Mouse (Mus musculus) forebrain, embryonic 15.5 days (tissue): Measurements from ENCODE around the gene Gm9837. TPM values are rescaled to one million over a fixed set of nuclear protein-coding genes. Genes with fewer than 3 reads are reported as not detected.
A peak's percentile ranks its signal among the peaks of the same experiment; 100 is the strongest.
"Not testable (repeated sequence)": the region's sequence is repeated elsewhere in the genome, so short reads cannot be mapped to it uniquely, and the experiment has no call there.

ENCODE experiments used
- ATAC-seq: fragments of 200-750 bp; cut with Nextera tagmentation; replicated peaks from 2 replicates; pipeline ENCODE4 v1.8.0; 2017; ENCODE audit warnings: mild to moderate bottlenecking, moderate TSS enrichment, moderate library complexity
- H3K27ac ChIP-seq: fragments of 300-500 bp; sonication (generic); replicated peaks from 2 replicates; pipeline ENCODE4 v1.5.1; 2015; ENCODE audit warnings: mild to moderate bottlenecking, inconsistent platforms
- H3K27me3 ChIP-seq: fragments of 300-500 bp; sonication (generic); 2 replicates; pipeline ENCODE4 v1.6.1; 2015; ENCODE audit warnings: inconsistent platforms
- H3K36me3 ChIP-seq: fragments of 300-500 bp; sonication (generic); 2 replicates; pipeline ENCODE4 v1.6.1; 2015; ENCODE audit warnings: mild to moderate bottlenecking, inconsistent platforms
- H3K4me1 ChIP-seq: fragments of 300-500 bp; sonication (generic); 2 replicates; pipeline ENCODE4 v1.6.1; 2015; ENCODE audit warnings: inconsistent platforms
- H3K4me2 ChIP-seq: fragments of 300-500 bp; sonication (generic); replicated peaks from 2 replicates; pipeline ENCODE4 v1.6.1; 2015; ENCODE audit warnings: mild to moderate bottlenecking, inconsistent platforms
- H3K4me3 ChIP-seq: fragments of 300-500 bp; sonication (generic); 2 replicates; pipeline ENCODE4 v1.5.1; 2015; ENCODE audit warnings: mild to moderate bottlenecking, inconsistent platforms
- H3K9ac ChIP-seq: fragments of 300-500 bp; sonication (generic); replicated peaks from 2 replicates; pipeline ENCODE4 v1.6.1; 2015; ENCODE audit warnings: mild to moderate bottlenecking, inconsistent platforms
- H3K9me3 ChIP-seq: fragments of 300-500 bp; sonication (generic); 2 replicates; pipeline ENCODE4 v1.6.1; 2016; ENCODE audit warnings: inconsistent platforms
- WGBS: fragments of 180-500 bp; shearing (Covaris S2); methylation state at CpG from one replicate; pipeline ENCODE4 v1.1.7; 2015; ENCODE audit warnings: mixed read lengths; 5-methylcytosine and 5-hydroxymethylcytosine counted together
- polyA plus RNA-seq: library from polyadenylated mRNA; unstranded; fragments of >200 nt; fragmentation: Nextera tagmentation; extraction: Ambion mirVana; gene quantifications from 2 replicates; pipeline ENCODE4 v1.2.1, GENCODE M21; 2015

Gm9837 gene
- polyA plus RNA-seq, 1 experiment from 2014 or later: not detected

- Histone ChIP-seq H3K9me3 (no peaks in the 10 kb centered on the region), H3K27ac (no peak overlapping the region), H3K9ac (no peak overlapping the region), H3K36me3 (peaks cover 8% of the 10 kb centered on the region), H3K4me3 (no peak overlapping the region), H3K4me2 (peak overlapping the region; percentile 90; the same call in 1 of the 2 replicates), H3K27me3 (no peaks in the 10 kb centered on the region), H3K4me1 (peaks cover 18% of the 10 kb centered on the region)
- ATAC-seq: no peak
Observed at GRCm38 (mm10) chr11:53429182-53429581, 41.1 kb downstream of the Gm9837 start.

- 97% methylated on average over 5 of the region's 5 CpGs for WGBS
- H3K36me3 ChIP-seq: peaks cover 8% of the 10 kb centered on the region
- H3K4me1 ChIP-seq: peaks cover 18% of the 10 kb centered on the region
- no peaks in the 10 kb centered on the region for H3K27me3 ChIP-seq
- H3K9ac ChIP-seq: no peak overlapping the region
- ATAC-seq: no peak
- H3K4me2 ChIP-seq: no peak overlapping the region
- H3K9me3 ChIP-seq: no peaks in the 10 kb centered on the region
- no peak overlapping the region for H3K4me3 ChIP-seq
- no peak overlapping the region for H3K27ac ChIP-seq
Observed at GRCm38 (mm10) chr11:53428716-53429057, 41.6 kb downstream of the Gm9837 start.

- H3K36me3 ChIP-seq: peaks cover 8% of the 10 kb centered on the region
- WGBS: 90% methylated on average over 3 of the region's 3 CpGs
- H3K4me1 ChIP-seq: peaks cover 18% of the 10 kb centered on the region
- ATAC-seq: no peak
- H3K9me3 ChIP-seq: no peaks in the 10 kb centered on the region
- H3K4me2 ChIP-seq: no peak overlapping the region
- H3K27me3 ChIP-seq: no peaks in the 10 kb centered on the region
- no peak overlapping the region for H3K9ac ChIP-seq
- no peak overlapping the region for H3K4me3 ChIP-seq
- H3K27ac ChIP-seq: no peak overlapping the region
Observed at GRCm38 (mm10) chr11:53427993-53428715, 42.1 kb downstream of the Gm9837 start.

- H3K27ac ChIP-seq, H3K4me2 ChIP-seq, H3K36me3 ChIP-seq, ATAC-seq, H3K4me3 ChIP-seq, H3K9ac ChIP-seq, H3K9me3 ChIP-seq, H3K27me3 ChIP-seq: not testable (repeated sequence)
- 88% methylated on average over 3 of the region's 3 CpGs for WGBS
- peaks cover 18% of the 10 kb centered on the region for H3K4me1 ChIP-seq
Observed at GRCm38 (mm10) chr11:53426914-53427313, 43.4 kb downstream of the Gm9837 start.

GRCm38 (mm10) chr11:53425711-53426255 lies 44.5 kb downstream of the Gm9837 start:
- Histone ChIP-seq H3K9ac (no peak overlapping the region), H3K9me3 (no peaks in the 10 kb centered on the region), H3K27ac (no peak overlapping the region), H3K36me3 (peaks cover 15% of the 10 kb centered on the region), H3K4me2 (no peak overlapping the region), H3K4me3 (no peak overlapping the region), H3K4me1 (peaks cover 12% of the 10 kb centered on the region), H3K27me3 (no peaks in the 10 kb centered on the region)
- 86% methylated on average over 6 of the region's 6 CpGs for WGBS
- ATAC-seq: no peak

GRCm38 (mm10) chr11:53425251-53425650 lies 45.0 kb downstream of the Gm9837 start:
- Histone ChIP-seq H3K4me1 (peaks cover 12% of the 10 kb centered on the region), H3K27ac (no peak overlapping the region), H3K4me3 (no peak overlapping the region), H3K36me3 (peaks cover 16% of the 10 kb centered on the region), H3K9me3 (no peaks in the 10 kb centered on the region), H3K9ac (no peak overlapping the region), H3K27me3 (no peaks in the 10 kb centered on the region), H3K4me2 (no peak overlapping the region)
- 91% methylated on average over 3 of the region's 3 CpGs for WGBS
- ATAC-seq: no peak

- peaks cover 20% of the 10 kb centered on the region for H3K36me3 ChIP-seq
- WGBS: 76% methylated on average over 2 of the region's 2 CpGs
- H3K27ac ChIP-seq: no peak overlapping the region
- H3K4me2 ChIP-seq: no peak overlapping the region
- H3K4me3 ChIP-seq: no peak overlapping the region
- H3K9me3 ChIP-seq: no peaks in the 10 kb centered on the region
- peaks cover 8% of the 10 kb centered on the region for H3K4me1 ChIP-seq
- H3K9ac ChIP-seq: no peak overlapping the region
- no peaks in the 10 kb centered on the region for H3K27me3 ChIP-seq
- no peak for ATAC-seq
Observed at GRCm38 (mm10) chr11:53424826-53425225, 45.5 kb downstream of the Gm9837 start.

GRCm38 (mm10) chr11:53423036-53423435 lies 47.2 kb downstream of the Gm9837 start, which contains the start of gene Leap2:
Gene Leap2 (minus strand): TSS chr11:53423170.
- Histone ChIP-seq H3K4me3 (no peak within 1 kb of the TSS), H3K4me1 (no peaks in the 10 kb centered on the region), H3K4me2 (no peak within 1 kb of the TSS), H3K27ac (no peak within 1 kb of the TSS), H3K36me3 (peaks cover 27% of the 10 kb centered on the region), H3K27me3 (no peaks in the 10 kb centered on the region), H3K9me3 (no peaks in the 10 kb centered on the region), H3K9ac (no peak within 1 kb of the TSS)
- no peak for ATAC-seq
- 93% methylated on average over 4 of the region's 4 CpGs for WGBS

Other genes with a start within 250 kb of the Gm9837 start
- gene Hspa4, start 170.0 kb downstream of the Gm9837 start, polyA plus RNA-seq: 51.8 and 54.7 TPM in 2 replicates
- 13.6 and 15.2 TPM in 2 replicates for gene Zcchc10, start 145.8 kb downstream of the Gm9837 start, polyA plus RNA-seq
- 60.9 and 70.8 TPM in 2 replicates for gene Aff4, start 119.6 kb downstream of the Gm9837 start, polyA plus RNA-seq
- gene Leap2, start 47.3 kb downstream of the Gm9837 start, polyA plus RNA-seq: not detected in 2 replicates
- 589 and 615 TPM in 2 replicates for gene Uqcrq, start 39.6 kb downstream of the Gm9837 start, polyA plus RNA-seq
- gene Gdf9, start 39.5 kb downstream of the Gm9837 start, polyA plus RNA-seq: 3.3 and 4.0 TPM in 2 replicates
- 0.08 TPM in 1 of 2 replicates, not detected in the other for gene Gm10447, start 13.4 kb downstream of the Gm9837 start, polyA plus RNA-seq
- 1.6 and 2.3 TPM in 2 replicates for gene Shroom1, start 13.3 kb downstream of the Gm9837 start, polyA plus RNA-seq
- gene Gm9945, start 9.7 kb upstream of the Gm9837 start, polyA plus RNA-seq: 0.50 TPM in 1 of 2 replicates, not detected in the other
- 1.8 and 1.9 TPM in 2 replicates for gene Sowaha, start 9.8 kb upstream of the Gm9837 start, polyA plus RNA-seq
- 21.6 and 23.1 TPM in 2 replicates for gene Sept8, start 48.8 kb upstream of the Gm9837 start, polyA plus RNA-seq
- gene Kif3a, start 96.9 kb upstream of the Gm9837 start, polyA plus RNA-seq: 262 and 280 TPM in 2 replicates
- 3.9 and 4.3 TPM in 2 replicates for gene Il4, start 148.2 kb upstream of the Gm9837 start, polyA plus RNA-seq
- not detected in 2 replicates for gene Il13, start 164.2 kb upstream of the Gm9837 start, polyA plus RNA-seq
- gene Rad50, start 236.8 kb upstream of the Gm9837 start, polyA plus RNA-seq: 14.0 and 15.2 TPM in 2 replicates